Mouse (Mus musculus): ENCODE measurements at regions not wholly inside any gene's neighbourhood (a gene's known extent, or its start where the extent isn't known, plus 50 kb on each side); places are given as distances from the start of the nearest gene placed in this dataset.

- no peak for TF ChIP-seq CTCF (IDR thresholded peaks at IDR 0.05; ENCODE audit: low read depth)
- no peak for TF ChIP-seq EP300 (optimal IDR thresholded peaks at IDR 0.05)
- ATAC-seq (ENCODE audit: low FRiP score, low TSS enrichment) (no peak), DNase-seq (ENCODE audit: low spot score) (no peak)
- 33% methylated on average over 4 of the region's 4 CpGs for WGBS
- no peak overlapping the region for H3K4me2 ChIP-seq (replicated peaks; ENCODE audit: low read depth)
- H3K4me3 ChIP-seq (ENCODE audit: low read depth, low read length): no peak overlapping the region
- H3K36me3 ChIP-seq (ENCODE audit: control insufficient read depth, insufficient read depth, low read length): no peaks in the 10 kb centered on the region
- H3K9ac ChIP-seq (ENCODE audit: low read length): no peak overlapping the region
- no peak overlapping the region for H3K27ac ChIP-seq (replicated peaks)
- H3K4me1 ChIP-seq (replicated peaks; ENCODE audit: control insufficient read depth, insufficient read depth): no peaks in the 10 kb centered on the region; the same call in 1 of the 2 replicates
- H3K27me3 ChIP-seq (ENCODE audit: control insufficient read depth, insufficient read depth, low read length): no peaks in the 10 kb centered on the region
- H3K9me3 ChIP-seq (ENCODE audit: control insufficient read depth, low read length): no peaks in the 10 kb centered on the region
Observed at GRCm38 (mm10) chr15:13366606-13367005, 193.1 kb upstream of the Cdh6 start.

GRCm38 (mm10) chr15:13360741-13361140 is 187.3 kb upstream of the Cdh6 start:
- TF ChIP-seq EP300 (optimal IDR thresholded peaks at IDR 0.05): no peak
- TF ChIP-seq CTCF (IDR thresholded peaks at IDR 0.05; ENCODE audit: low read depth): no peak
- H3K9me3 ChIP-seq (ENCODE audit: control insufficient read depth, low read length): no peaks in the 10 kb centered on the region
- H3K27ac ChIP-seq (replicated peaks): no peak overlapping the region
- ATAC-seq (ENCODE audit: low FRiP score, low TSS enrichment) (no peak), DNase-seq (ENCODE audit: low spot score) (no peak)
- no peak overlapping the region for H3K9ac ChIP-seq (ENCODE audit: low read length)
- no peak overlapping the region for H3K4me3 ChIP-seq (ENCODE audit: low read depth, low read length)
- no peak overlapping the region for H3K4me2 ChIP-seq (replicated peaks; ENCODE audit: low read depth)
- no peaks in the 10 kb centered on the region for H3K36me3 ChIP-seq (ENCODE audit: control insufficient read depth, insufficient read depth, low read length)
- 42% methylated on average over 2 of the region's 2 CpGs for WGBS
- no peaks in the 10 kb centered on the region for H3K4me1 ChIP-seq (replicated peaks; ENCODE audit: control insufficient read depth, insufficient read depth)
- H3K27me3 ChIP-seq (ENCODE audit: control insufficient read depth, insufficient read depth, low read length): no peaks in the 10 kb centered on the region

- Histone ChIP-seq H3K9ac (ENCODE audit: low read length) (no peak overlapping the region), H3K27me3 (ENCODE audit: control insufficient read depth, insufficient read depth, low read length) (no peaks in the 10 kb centered on the region), H3K27ac (replicated peaks) (no peak overlapping the region), H3K4me2 (replicated peaks; ENCODE audit: low read depth) (no peak overlapping the region), H3K36me3 (ENCODE audit: control insufficient read depth, insufficient read depth, low read length) (no peaks in the 10 kb centered on the region), H3K4me3 (ENCODE audit: low read depth, low read length) (no peak overlapping the region), H3K9me3 (ENCODE audit: control insufficient read depth, low read length) (no peaks in the 10 kb centered on the region), H3K4me1 (replicated peaks; ENCODE audit: control insufficient read depth, insufficient read depth) (no peaks in the 10 kb centered on the region)
- DNase-seq (ENCODE audit: low spot score) (no peak), ATAC-seq (ENCODE audit: low FRiP score, low TSS enrichment) (no peak)
- WGBS: 30% methylated on average over 1 of the region's 1 CpGs
- TF ChIP-seq EP300 (optimal IDR thresholded peaks at IDR 0.05) (no peak), CTCF (IDR thresholded peaks at IDR 0.05; ENCODE audit: low read depth) (no peak)
Observed at GRCm38 (mm10) chr15:13359026-13359425, 185.6 kb upstream of the Cdh6 start.

DNA sequence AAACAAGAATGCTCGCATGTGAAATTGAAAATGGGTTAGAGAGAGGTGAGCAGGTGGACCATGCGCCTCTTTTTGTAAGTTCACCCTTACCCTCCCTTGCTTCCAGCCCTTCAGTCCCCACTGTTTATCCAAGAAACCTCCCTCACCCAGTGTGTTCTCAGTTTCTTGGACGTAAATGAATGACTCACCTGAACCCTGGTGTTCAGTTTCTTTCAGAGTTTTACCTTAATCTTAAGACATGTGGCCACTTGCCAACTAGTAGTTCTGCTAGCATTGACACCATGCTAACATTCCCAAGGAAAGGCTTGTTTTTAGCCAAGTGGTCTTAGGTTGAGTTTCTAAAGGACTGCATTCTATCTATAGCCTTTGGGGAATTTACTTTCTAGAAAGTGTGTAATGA is 176.8 kb upstream of the Cdh6 start:
- WGBS: 54% methylated on average over 3 of the region's 3 CpGs
- H3K27ac ChIP-seq (replicated peaks): no peak overlapping the region
- no peak overlapping the region for H3K9ac ChIP-seq (ENCODE audit: low read length)
- H3K36me3 ChIP-seq (ENCODE audit: control insufficient read depth, insufficient read depth, low read length): no peaks in the 10 kb centered on the region
- DNase-seq (ENCODE audit: low spot score): peak; percentile 15
- H3K4me3 ChIP-seq (ENCODE audit: low read depth, low read length): no peak overlapping the region
- no peaks in the 10 kb centered on the region for H3K27me3 ChIP-seq (ENCODE audit: control insufficient read depth, insufficient read depth, low read length)
- no peaks in the 10 kb centered on the region for H3K9me3 ChIP-seq (ENCODE audit: control insufficient read depth, low read length)
- no peak overlapping the region for H3K4me2 ChIP-seq (replicated peaks; ENCODE audit: low read depth)
- peak; percentile 75; the same call in 1 of the 2 replicates for ATAC-seq (ENCODE audit: low FRiP score, low TSS enrichment)
- no peak for TF ChIP-seq CTCF (IDR thresholded peaks at IDR 0.05; ENCODE audit: low read depth)
- TF ChIP-seq EP300 (optimal IDR thresholded peaks at IDR 0.05): no peak
- H3K4me1 ChIP-seq (replicated peaks; ENCODE audit: control insufficient read depth, insufficient read depth): no peaks in the 10 kb centered on the region

- Histone ChIP-seq H3K27ac (replicated peaks) (no peak overlapping the region), H3K4me2 (replicated peaks; ENCODE audit: low read depth) (no peak overlapping the region), H3K4me3 (ENCODE audit: low read depth, low read length) (no peak overlapping the region), H3K9ac (ENCODE audit: low read length) (no peak overlapping the region), H3K27me3 (ENCODE audit: control insufficient read depth, insufficient read depth, low read length) (no peaks in the 10 kb centered on the region), H3K36me3 (ENCODE audit: control insufficient read depth, insufficient read depth, low read length) (no peaks in the 10 kb centered on the region), H3K4me1 (replicated peaks; ENCODE audit: control insufficient read depth, insufficient read depth) (no peaks in the 10 kb centered on the region), H3K9me3 (ENCODE audit: control insufficient read depth, low read length) (no peaks in the 10 kb centered on the region)
- no peak for ATAC-seq (ENCODE audit: low FRiP score, low TSS enrichment)
- 94% methylated on average over 1 of the region's 1 CpGs for WGBS
- DNase-seq (ENCODE audit: low spot score): no peak
- TF ChIP-seq EP300 (optimal IDR thresholded peaks at IDR 0.05): no peak
- TF ChIP-seq CTCF (IDR thresholded peaks at IDR 0.05; ENCODE audit: low read depth): no peak
Observed at GRCm38 (mm10) chr15:13336392-13336791, 162.9 kb upstream of the Cdh6 start.

- no peaks in the 10 kb centered on the region for H3K4me1 ChIP-seq (replicated peaks; ENCODE audit: control insufficient read depth, insufficient read depth)
- no peak overlapping the region for H3K4me3 ChIP-seq (ENCODE audit: low read depth, low read length)
- no peaks in the 10 kb centered on the region for H3K27me3 ChIP-seq (ENCODE audit: control insufficient read depth, insufficient read depth, low read length)
- TF ChIP-seq CTCF (IDR thresholded peaks at IDR 0.05; ENCODE audit: low read depth) (no peak), EP300 (optimal IDR thresholded peaks at IDR 0.05) (no peak)
- WGBS: 75% methylated on average over 2 of the region's 2 CpGs
- no peak overlapping the region for H3K4me2 ChIP-seq (replicated peaks; ENCODE audit: low read depth)
- no peaks in the 10 kb centered on the region for H3K9me3 ChIP-seq (ENCODE audit: control insufficient read depth, low read length)
- H3K9ac ChIP-seq (ENCODE audit: low read length): no peak overlapping the region
- ATAC-seq (ENCODE audit: low FRiP score, low TSS enrichment): no peak
- no peak for DNase-seq (ENCODE audit: low spot score)
- H3K27ac ChIP-seq (replicated peaks): no peak overlapping the region
- no peaks in the 10 kb centered on the region for H3K36me3 ChIP-seq (ENCODE audit: control insufficient read depth, insufficient read depth, low read length)
Observed at GRCm38 (mm10) chr15:13324439-13324838, 151.0 kb upstream of the Cdh6 start.
